Comparison of ENCODE assay signal across 8 mouse cellular contexts in the genomic region with DNA sequence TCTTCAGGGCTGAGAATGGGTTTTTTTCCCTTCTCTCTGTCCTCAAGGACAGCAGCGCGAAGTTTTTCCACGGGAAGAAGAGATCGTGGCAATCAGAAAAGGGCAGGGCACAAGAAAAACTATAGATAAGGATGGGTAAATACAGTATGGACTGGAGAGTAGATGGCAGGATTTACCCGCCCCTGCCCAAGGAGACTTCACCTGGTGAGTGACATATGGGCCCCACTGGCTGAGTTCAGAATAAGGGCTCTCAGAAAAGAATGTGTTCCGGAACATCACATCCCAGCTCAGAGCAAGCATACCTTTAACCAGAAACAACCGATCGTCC. TPM values are rescaled to one million over a fixed set of nuclear protein-coding genes. Genes with fewer than 3 reads are reported as not detected.
A peak's percentile ranks its signal among the peaks of the same experiment; 100 is the strongest.
DNase-seq lines count a peak whose midpoint lies in the region; ATAC-seq and TF ChIP-seq lines count a peak whose summit lies in the region.

No protein-coding gene starts in this region.

- H3ac ChIP-seq in C2C12 (ENCODE audit: control insufficient read depth, insufficient read length, low read depth), result peak overlapping the region; percentile 62

- no peaks in the 10 kb centered on the region for H3K27me3 ChIP-seq in cerebellum, adult 2 months (ENCODE audit: control insufficient read depth, insufficient read depth, low read length)
- H3K27me3 ChIP-seq in C2C12 (ENCODE audit: control insufficient read depth, insufficient read depth, insufficient read length), result no peaks in the 10 kb centered on the region
- no peaks in the 10 kb centered on the region for H3K27me3 ChIP-seq in forebrain, embryonic 13.5 days
- 0 out of 2 replicates have a peak, but pooled peaks cover 10% of the 10 kb centered on the region for H3K27me3 ChIP-seq in liver, embryonic 15.5 days

- H3K9me3 ChIP-seq in forebrain, embryonic 13.5 days (replicated peaks), result no peaks in the 10 kb centered on the region
- H3K9me3 ChIP-seq in liver, embryonic 15.5 days (replicated peaks), result no peaks in the 10 kb centered on the region

- H3K4me2 ChIP-seq in forebrain, embryonic 13.5 days, result peak overlapping the region; percentile 85
- peak overlapping the region; percentile 77 for H3K4me2 ChIP-seq in liver, embryonic 15.5 days

- no peak; the same call in 1 of the 2 replicates for ATAC-seq in forebrain, embryonic 13.5 days
- ATAC-seq in liver, embryonic 15.5 days (ENCODE audit: insufficient read depth), result peak; percentile 64

- H3K4me1 ChIP-seq in cerebellum, adult 2 months (ENCODE audit: control insufficient read depth, insufficient read depth, low read length), result no peaks in the 10 kb centered on the region; the same call in 1 of the 2 replicates
- H3K4me1 ChIP-seq in forebrain, embryonic 13.5 days, result peaks cover 24% of the 10 kb centered on the region
- H3K4me1 ChIP-seq in liver, embryonic 15.5 days (replicated peaks), result peaks cover 21% of the 10 kb centered on the region

- no peak for TF ChIP-seq CTCF in cerebellum, adult 2 months (IDR thresholded peaks at IDR 0.05; ENCODE audit: borderline replicate concordance, insufficient read depth, low read depth, low read length)
- TF ChIP-seq CTCF in C2C12 (IDR thresholded peaks at IDR 0.05; ENCODE audit: control insufficient read depth, insufficient read depth, insufficient read length), result no peak

- H3K9ac ChIP-seq in forebrain, embryonic 13.5 days, result peak overlapping the region; percentile 76
- H3K9ac ChIP-seq in liver, embryonic 15.5 days, result peak overlapping the region; percentile 68

- under 1% methylated on average over 8 of the region's 8 CpGs for WGBS in cerebellum, adult 2 months
- WGBS in forebrain, embryonic 13.5 days, result under 1% methylated on average over 8 of the region's 8 CpGs
- WGBS in liver, embryonic 15.5 days (ENCODE audit: insufficient replicate concordance), result under 1% methylated on average over 8 of the region's 8 CpGs

- H3K27ac ChIP-seq in cerebellum, adult 2 months (ENCODE audit: insufficient read depth, low read length), result peak overlapping the region; percentile 71
- H3K27ac ChIP-seq in forebrain, embryonic 13.5 days, result 0 out of 2 replicates have a peak overlapping the region, but pooled peaks have one; percentile 49
- H3K27ac ChIP-seq in liver, embryonic 15.5 days (replicated peaks), result peak overlapping the region; percentile 78

- no peak for TF ChIP-seq POLR2A in cerebellum, adult 2 months (IDR thresholded peaks at IDR 0.05; ENCODE audit: borderline replicate concordance, insufficient read depth, low read length)

- H3K79me3 ChIP-seq in C2C12 (ENCODE audit: low read depth), result peaks cover 12% of the 10 kb centered on the region

- H3K4me3 ChIP-seq in cerebellum, adult 2 months (replicated peaks; ENCODE audit: insufficient read depth, low read depth, low read length), result peak overlapping the region; percentile 95
- H3K4me3 ChIP-seq in C2C12 (ENCODE audit: insufficient read depth, poor library complexity, severe bottlenecking), result peak overlapping the region; percentile 85
- H3K4me3 ChIP-seq in forebrain, embryonic 13.5 days, result peak overlapping the region; percentile 66
- peak overlapping the region; percentile 66 for H3K4me3 ChIP-seq in liver, embryonic 15.5 days (replicated peaks)

- no peak for DNase-seq in cerebellum, adult 2 months
- no peak for DNase-seq in cerebellum, postnatal 10 days
- no peak for DNase-seq in retina, postnatal 1 day
- no peak for DNase-seq in embryo, embryonic 10.5 days (ENCODE audit: low spot score)
- DNase-seq in gastrocnemius, postnatal 10 days, result no peak

- H3K79me2 ChIP-seq in C2C12 (ENCODE audit: control insufficient read depth, insufficient read depth), result peaks cover 28% of the 10 kb centered on the region

- H3K36me3 ChIP-seq in C2C12 (ENCODE audit: control insufficient read depth, insufficient read depth), result peaks cover 14% of the 10 kb centered on the region
- H3K36me3 ChIP-seq in forebrain, embryonic 13.5 days (ENCODE audit: poor library complexity, severe bottlenecking), result 0 out of 2 replicates have a peak, but pooled peaks cover 3% of the 10 kb centered on the region
- H3K36me3 ChIP-seq in liver, embryonic 15.5 days (replicated peaks), result 0 out of 2 replicates have a peak, but pooled peaks cover 5% of the 10 kb centered on the region

TF ChIP-seq in C2C12, 6 proteins besides CTCF, POLR2A, EP300 and RAD21:
- TF ChIP-seq MYOD1 (IDR thresholded peaks at IDR 0.05; ENCODE audit: control insufficient read depth, insufficient read length, low read depth) (no peak), FOSL1 (IDR thresholded peaks at IDR 0.05; ENCODE audit: insufficient read depth, low read length, poor library complexity, severe bottlenecking) (no peak), MAX (IDR thresholded peaks at IDR 0.05) (no peak), MYOG (IDR thresholded peaks at IDR 0.05; ENCODE audit: control insufficient read depth, extremely low read depth, insufficient read length) (no peak), USF1 (IDR thresholded peaks at IDR 0.05; ENCODE audit: low read depth) (no peak), CEBPB (IDR thresholded peaks at IDR 0.05; ENCODE audit: low read depth) (no peak)

RNA-seq across cellular contexts. Expression of a gene that starts 0.3 kb away (rescaled TPM):
- 45.2 and 52.3 TPM in 2 replicates for polyA plus RNA-seq in cerebellum, adult 2 months (2012; rRNA removed)
- polyA plus RNA-seq in C2C12 (2012; fragmentation: generic; extraction: Trizol), result 67.8 TPM
- polyA plus RNA-seq in forebrain, embryonic 13.5 days (2015; fragmentation: Nextera tagmentation; extraction: Ambion mirVana), result 112 and 114 TPM in 2 replicates
- 34.4 and 38.5 TPM in 2 replicates for polyA plus RNA-seq in liver, embryonic 15.5 days (2015; fragmentation: Nextera tagmentation; extraction: Ambion mirVana)
- 100 to 1,000 TPM; 117 to 134 TPM for total RNA-seq in gastrocnemius, postnatal 10 days (2021)

RNA-seq across cellular contexts. Expression of a gene that starts 21.2 kb away (rescaled TPM):
- 0.75 and 0.76 TPM in 2 replicates for polyA plus RNA-seq in cerebellum, adult 2 months (2012; rRNA removed)
- polyA plus RNA-seq in C2C12 (2012; fragmentation: generic; extraction: Trizol), result not detected
- 0.11 TPM in 1 of 2 replicates, not detected in the other for polyA plus RNA-seq in forebrain, embryonic 13.5 days (2015; fragmentation: Nextera tagmentation; extraction: Ambion mirVana)
- polyA plus RNA-seq in liver, embryonic 15.5 days (2015; fragmentation: Nextera tagmentation; extraction: Ambion mirVana), result not detected in 2 replicates
- 1 to 10 TPM in 1 of 2 experiments, under 1 TPM in 1; 0.59 to 1.1 TPM for total RNA-seq in gastrocnemius, postnatal 10 days (2021)

RNA-seq across cellular contexts. Expression of a gene that starts 52.6 kb away (rescaled TPM):
- polyA plus RNA-seq in cerebellum, adult 2 months (2012; rRNA removed), result 24.8 and 26.0 TPM in 2 replicates
- polyA plus RNA-seq in C2C12 (2012; fragmentation: generic; extraction: Trizol), result 0.01 TPM
- polyA plus RNA-seq in forebrain, embryonic 13.5 days (2015; fragmentation: Nextera tagmentation; extraction: Ambion mirVana), result 2.4 and 2.7 TPM in 2 replicates
- polyA plus RNA-seq in liver, embryonic 15.5 days (2015; fragmentation: Nextera tagmentation; extraction: Ambion mirVana), result 6.9 and 8.8 TPM in 2 replicates
- 1 to 10 TPM; 2.8 to 4.0 TPM for total RNA-seq in gastrocnemius, postnatal 10 days (2021)
